Mouse (Mus musculus) lung, postnatal 10 days (tissue): ENCODE data around the gene Epdr1.

ENCODE experiments used
- DNase-seq: peaks from one replicate; pipeline ENCODE4 v3.0.0; 2021

Epdr1 gene

GRCm38 (mm10) chr13:19619216-19619927 lies at the start of gene Epdr1:
Gene Epdr1 (minus strand): TSS chr13:19619927.
- DNase-seq = peak; percentile 79

- DNase-seq = no peak
Observed at GRCm38 (mm10) chr13:19668355-19669140, 48.8 kb upstream of the Epdr1 start.

GRCm38 (mm10) chr13:19652405-19652804 lies 32.7 kb upstream of the Epdr1 start:
- DNase-seq = no peak

- no peak for DNase-seq
Observed at GRCm38 (mm10) chr13:19649824-19650223, 30.1 kb upstream of the Epdr1 start.

GRCm38 (mm10) chr13:19644225-19644624 lies 24.5 kb upstream of the Epdr1 start:
- DNase-seq = no peak

- no peak for DNase-seq
Observed at GRCm38 (mm10) chr13:19643519-19643918, 23.8 kb upstream of the Epdr1 start.

GRCm38 (mm10) chr13:19640203-19640851 lies 20.6 kb upstream of the Epdr1 start:
- peak; percentile 4 for DNase-seq

GRCm38 (mm10) chr13:19636131-19636530 lies 16.4 kb upstream of the Epdr1 start:
- DNase-seq = peak; percentile 5

- DNase-seq = no peak
Observed at GRCm38 (mm10) chr13:19630768-19631709, 11.3 kb upstream of the Epdr1 start.

GRCm38 (mm10) chr13:19626473-19626872 lies 6.7 kb upstream of the Epdr1 start:
- no peak for DNase-seq

- DNase-seq = no peak
Observed at GRCm38 (mm10) chr13:19624632-19625320, 5.0 kb upstream of the Epdr1 start.

GRCm38 (mm10) chr13:19623228-19623905 lies 3.6 kb upstream of the Epdr1 start:
- DNase-seq = no peak

- DNase-seq = peak; percentile 68
Observed at GRCm38 (mm10) chr13:19622573-19623227, 3.0 kb upstream of the Epdr1 start, which contains the start of gene Sfrp4. Gene Sfrp4 (plus strand): TSS chr13:19623104.

GRCm38 (mm10) chr13:19618841-19619215 lies 899 bp downstream of the Epdr1 start:
- DNase-seq = peak; percentile 5

- DNase-seq = no peak
Observed at GRCm38 (mm10) chr13:19618081-19618480, 1.6 kb downstream of the Epdr1 start.

GRCm38 (mm10) chr13:19614311-19614710 lies 5.4 kb downstream of the Epdr1 start:
- DNase-seq = no peak

- DNase-seq = no peak
Observed at GRCm38 (mm10) chr13:19613426-19613825, 6.3 kb downstream of the Epdr1 start.

GRCm38 (mm10) chr13:19612963-19613362 lies 6.8 kb downstream of the Epdr1 start:
- DNase-seq = no peak

- DNase-seq = no peak
Observed at GRCm38 (mm10) chr13:19612348-19612747, 7.4 kb downstream of the Epdr1 start.

GRCm38 (mm10) chr13:19608120-19608519 lies 11.6 kb downstream of the Epdr1 start:
- DNase-seq = no peak

GRCm38 (mm10) chr13:19604916-19605315 lies 14.8 kb downstream of the Epdr1 start:
- no peak for DNase-seq
